Mouse (Mus musculus) kidney, postnatal 4 days (tissue): Measurements from ENCODE around the gene Dnajb14.
"Not testable (repeated sequence)": the region's sequence is repeated elsewhere in the genome, so short reads cannot be mapped to it uniquely, and the experiment has no call there.

Experiments used
- DNase-seq, 2 experiments: peaks; one replicate each; pipeline ENCODE4 v3.0.0; 2021; ENCODE audit warnings: mixed read lengths in 2 of 2

Dnajb14 gene

GRCm38 (mm10) chr3:137954256-137954916 is 86.9 kb downstream of the Dnajb14 start:
- no peak for DNase-seq

- DNase-seq = peak; percentile 26 to 37
Observed at GRCm38 (mm10) chr3:137955560-137956081, 88.1 kb downstream of the Dnajb14 start.

- DNase-seq = no peak
Observed at GRCm38 (mm10) chr3:137957864-137958263, 90.4 kb downstream of the Dnajb14 start.

GRCm38 (mm10) chr3:137958352-137958751 is 90.9 kb downstream of the Dnajb14 start:
- no peak for DNase-seq

- no peak for DNase-seq
Observed at GRCm38 (mm10) chr3:137959456-137959855, 92.0 kb downstream of the Dnajb14 start.

GRCm38 (mm10) chr3:137961736-137962385 is 94.4 kb downstream of the Dnajb14 start:
- DNase-seq = no peak

- no peak for DNase-seq
Observed at GRCm38 (mm10) chr3:137963508-137963907, 96.0 kb downstream of the Dnajb14 start.

GRCm38 (mm10) chr3:137964014-137964413 is 96.5 kb downstream of the Dnajb14 start:
- not testable (repeated sequence) for DNase-seq
